Mouse (Mus musculus): Measurements from ENCODE around the gene Hmgn1. TPM values are rescaled to one million over a fixed set of nuclear protein-coding genes. Genes with fewer than 3 reads are reported as not detected.

The Hmgn1 gene
- total RNA-seq (2014; rRNA removed) (85.9 and 103 TPM in 2 replicates), polyA plus RNA-seq (2015; fragmentation: Nextera tagmentation; extraction: Ambion mirVana) (207 and 258 TPM in 2 replicates)

DNA sequence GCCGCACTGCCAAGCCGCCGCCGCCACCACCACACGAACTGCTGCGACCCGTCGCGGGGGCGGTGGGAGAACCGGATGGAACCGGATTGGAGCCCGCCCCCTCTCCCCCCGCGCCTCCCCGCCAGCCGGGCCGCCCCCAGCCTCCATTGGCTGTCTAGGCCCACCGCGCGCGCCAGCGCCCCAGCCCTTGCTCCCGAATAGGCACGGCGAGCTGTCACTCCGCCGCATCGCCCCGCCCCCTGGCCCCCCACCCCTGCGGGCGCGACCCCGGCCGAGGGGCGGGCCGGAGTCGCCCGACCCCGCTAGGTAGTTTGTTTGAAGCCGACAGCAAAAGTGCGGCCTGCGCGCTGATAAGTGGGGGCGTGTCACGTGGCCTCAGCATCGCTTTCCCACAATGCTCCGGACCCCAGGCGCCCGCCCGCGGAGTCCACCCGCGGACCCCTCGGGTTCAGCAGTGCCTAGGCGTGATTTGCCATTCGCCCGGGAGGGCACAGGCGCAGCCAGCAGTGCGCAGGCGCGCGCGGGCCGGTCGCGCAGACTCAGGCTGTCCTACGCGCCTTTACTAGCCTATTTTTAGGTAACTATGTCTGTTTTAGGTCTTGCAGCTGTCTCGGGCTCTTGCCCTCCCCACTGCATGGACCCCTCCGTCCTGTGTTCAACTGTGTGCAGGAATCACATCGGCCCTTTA lies at the start of gene Hmgn1:
Gene Hmgn1 (minus strand): TSS at position 73 of the 688 bp plus-strand sequence.
- TF ChIP-seq CTCF (IDR thresholded peaks at IDR 0.05; ENCODE audit: low read depth) = no peak
- Histone ChIP-seq H3K9me3 (ENCODE audit: low read length) (no peaks in the 10 kb centered on the region), H3K9ac (replicated peaks; ENCODE audit: low read length) (peak within 1 kb of the TSS; percentile 96), H3K36me3 (ENCODE audit: insufficient read depth, low read length) (peaks cover 27% of the 10 kb centered on the region), H3K27ac (peak within 1 kb of the TSS; percentile 98), H3K4me2 (ENCODE audit: low read depth, low read length) (peak within 1 kb of the TSS; percentile 86), H3K4me3 (ENCODE audit: low read length) (peak within 1 kb of the TSS; percentile 75), H3K27me3 (ENCODE audit: insufficient read depth, low read length) (no peaks in the 10 kb centered on the region), H3K4me1 (ENCODE audit: insufficient read depth, low read length) (peaks cover 14% of the 10 kb centered on the region)
- WGBS = under 1% methylated on average over 60 of the region's 72 CpGs
- DNase-seq (ENCODE audit: low spot score) (peak; percentile 98), ATAC-seq (peak; percentile 98)

- TF ChIP-seq CTCF (IDR thresholded peaks at IDR 0.05; ENCODE audit: low read depth) = no peak
- 47% methylated on average over 2 of the region's 2 CpGs for WGBS
- Histone ChIP-seq H3K27ac (no peak overlapping the region), H3K4me3 (ENCODE audit: low read length) (no peak overlapping the region), H3K36me3 (ENCODE audit: insufficient read depth, low read length) (no peaks in the 10 kb centered on the region), H3K4me1 (ENCODE audit: insufficient read depth, low read length) (no peaks in the 10 kb centered on the region), H3K9me3 (ENCODE audit: low read length) (no peaks in the 10 kb centered on the region), H3K4me2 (ENCODE audit: low read depth, low read length) (no peak overlapping the region), H3K9ac (replicated peaks; ENCODE audit: low read length) (no peak overlapping the region), H3K27me3 (ENCODE audit: insufficient read depth, low read length) (no peaks in the 10 kb centered on the region)
- ATAC-seq (peak; percentile 49; the same call in 1 of the 2 replicates), DNase-seq (ENCODE audit: low spot score) (no peak)
Measured at GRCm38 (mm10) chr16:96175399-96175798, 47.9 kb upstream of the Hmgn1 start.

GRCm38 (mm10) chr16:96173648-96174047 lies 46.1 kb upstream of the Hmgn1 start:
- no peak for TF ChIP-seq CTCF (IDR thresholded peaks at IDR 0.05; ENCODE audit: low read depth)
- H3K27ac ChIP-seq = no peak overlapping the region
- H3K9ac ChIP-seq (replicated peaks; ENCODE audit: low read length) = no peak overlapping the region
- no peak overlapping the region for H3K4me3 ChIP-seq (ENCODE audit: low read length)
- WGBS = 73% methylated on average over 8 of the region's 8 CpGs
- no peaks in the 10 kb centered on the region for H3K27me3 ChIP-seq (ENCODE audit: insufficient read depth, low read length)
- no peaks in the 10 kb centered on the region for H3K36me3 ChIP-seq (ENCODE audit: insufficient read depth, low read length)
- no peak overlapping the region for H3K4me2 ChIP-seq (ENCODE audit: low read depth, low read length)
- ATAC-seq (no peak), DNase-seq (ENCODE audit: low spot score) (no peak)
- no peaks in the 10 kb centered on the region for H3K4me1 ChIP-seq (ENCODE audit: insufficient read depth, low read length)
- H3K9me3 ChIP-seq (ENCODE audit: low read length) = no peaks in the 10 kb centered on the region

DNA sequence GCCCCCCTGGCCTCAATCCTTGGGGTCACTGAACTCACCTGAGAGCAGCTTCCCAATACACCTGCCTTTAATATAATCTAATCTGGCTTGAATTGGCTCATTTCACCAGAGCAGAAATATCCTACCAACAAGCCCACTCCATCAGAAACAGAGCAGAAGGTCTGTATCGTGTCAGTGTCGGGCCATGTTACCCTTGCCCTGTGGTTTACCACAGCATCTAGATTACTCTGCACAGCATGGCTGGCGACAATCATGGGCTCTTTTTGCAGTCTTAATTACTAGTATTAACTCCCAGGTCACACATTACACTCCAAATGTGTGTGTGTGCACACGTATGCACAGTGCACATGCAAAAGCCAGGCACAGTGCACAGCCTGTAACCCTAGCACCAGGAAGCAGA lies 41.3 kb upstream of the Hmgn1 start:
- no peak for TF ChIP-seq CTCF (IDR thresholded peaks at IDR 0.05; ENCODE audit: low read depth)
- H3K36me3 ChIP-seq (ENCODE audit: insufficient read depth, low read length) = no peaks in the 10 kb centered on the region
- no peak overlapping the region for H3K4me3 ChIP-seq (ENCODE audit: low read length)
- WGBS = 88% methylated on average over 4 of the region's 4 CpGs
- ATAC-seq (no peak), DNase-seq (ENCODE audit: low spot score) (no peak)
- no peak overlapping the region for H3K4me2 ChIP-seq (ENCODE audit: low read depth, low read length)
- no peaks in the 10 kb centered on the region for H3K9me3 ChIP-seq (ENCODE audit: low read length)
- no peaks in the 10 kb centered on the region for H3K4me1 ChIP-seq (ENCODE audit: insufficient read depth, low read length)
- no peaks in the 10 kb centered on the region for H3K27me3 ChIP-seq (ENCODE audit: insufficient read depth, low read length)
- H3K27ac ChIP-seq = no peak overlapping the region
- H3K9ac ChIP-seq (replicated peaks; ENCODE audit: low read length) = no peak overlapping the region

- no peak for ATAC-seq
- no peak overlapping the region for H3K4me3 ChIP-seq (ENCODE audit: low read length)
Measured at GRCm38 (mm10) chr16:96165723-96166264, 38.3 kb upstream of the Hmgn1 start.

DNA sequence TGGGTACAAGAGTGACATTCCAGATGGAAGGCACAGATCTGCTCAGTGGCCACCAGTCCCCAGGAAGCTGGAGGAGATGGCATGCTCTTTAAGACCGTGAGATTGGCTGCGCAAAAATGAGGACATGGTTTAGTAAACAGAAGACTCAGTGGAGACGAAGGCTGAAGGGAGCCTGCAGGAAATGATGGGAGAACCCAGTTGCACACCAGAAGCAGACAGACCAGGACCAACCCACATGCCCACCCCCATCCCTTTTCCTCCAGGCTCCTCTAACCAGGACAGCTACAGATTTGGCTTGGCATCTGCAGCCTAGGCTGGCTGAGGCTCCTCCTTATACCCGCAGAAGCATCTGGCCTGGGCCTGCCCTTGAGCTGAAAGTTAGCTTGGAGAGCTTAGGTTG lies 33.8 kb upstream of the Hmgn1 start:
- no peak for TF ChIP-seq CTCF (IDR thresholded peaks at IDR 0.05; ENCODE audit: low read depth)
- no peaks in the 10 kb centered on the region; the same call in 1 of the 2 replicates for H3K36me3 ChIP-seq (ENCODE audit: insufficient read depth, low read length)
- H3K4me1 ChIP-seq (ENCODE audit: insufficient read depth, low read length) = no peaks in the 10 kb centered on the region
- no peaks in the 10 kb centered on the region for H3K9me3 ChIP-seq (ENCODE audit: low read length)
- H3K4me2 ChIP-seq (ENCODE audit: low read depth, low read length) = no peak overlapping the region
- WGBS = 73% methylated on average over 4 of the region's 4 CpGs
- DNase-seq (ENCODE audit: low spot score) (no peak), ATAC-seq (no peak)
- no peak overlapping the region for H3K9ac ChIP-seq (replicated peaks; ENCODE audit: low read length)
- H3K4me3 ChIP-seq (ENCODE audit: low read length) = no peak overlapping the region
- H3K27me3 ChIP-seq (ENCODE audit: insufficient read depth, low read length) = no peaks in the 10 kb centered on the region
- 0 out of 2 replicates have a peak overlapping the region, but pooled peaks have one; percentile 5 for H3K27ac ChIP-seq

More at GRCm38 (mm10) chr16:96165723-96166264, 38.3 kb upstream of the Hmgn1 start:
- no peak overlapping the region for H3K9ac ChIP-seq (replicated peaks; ENCODE audit: low read length)
- H3K4me2 ChIP-seq (ENCODE audit: low read depth, low read length) = no peak overlapping the region
- peak; percentile 62 for DNase-seq (ENCODE audit: low spot score)
- TF ChIP-seq CTCF (IDR thresholded peaks at IDR 0.05; ENCODE audit: low read depth) = no peak
- H3K4me1 ChIP-seq (ENCODE audit: insufficient read depth, low read length) = no peaks in the 10 kb centered on the region
- no peaks in the 10 kb centered on the region for H3K36me3 ChIP-seq (ENCODE audit: insufficient read depth, low read length)
- H3K9me3 ChIP-seq (ENCODE audit: low read length) = no peaks in the 10 kb centered on the region
- WGBS = 70% methylated on average over 4 of the region's 4 CpGs
- no peak overlapping the region for H3K27ac ChIP-seq
- no peaks in the 10 kb centered on the region for H3K27me3 ChIP-seq (ENCODE audit: insufficient read depth, low read length)

DNA sequence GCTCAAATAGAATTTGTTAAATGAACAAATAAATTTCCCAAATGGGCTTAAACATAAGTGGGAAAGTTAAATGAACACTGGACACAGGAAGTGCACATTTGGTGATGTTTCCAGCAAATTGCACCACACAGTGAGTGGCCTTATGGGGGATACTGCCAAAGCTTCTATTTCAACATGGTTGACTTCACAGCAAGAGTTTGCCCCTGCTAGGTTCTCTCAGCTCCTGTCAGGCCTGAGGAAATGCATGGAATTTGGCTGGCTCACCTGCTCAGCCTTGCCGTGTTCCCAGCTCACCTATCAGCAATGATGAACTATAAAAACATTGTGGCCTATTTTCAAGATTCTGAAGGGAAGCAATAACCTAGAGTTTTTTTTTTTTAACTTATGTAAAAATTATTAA lies 33.4 kb upstream of the Hmgn1 start:
- Histone ChIP-seq H3K9ac (replicated peaks; ENCODE audit: low read length) (no peak overlapping the region), H3K4me3 (ENCODE audit: low read length) (no peak overlapping the region), H3K9me3 (ENCODE audit: low read length) (no peaks in the 10 kb centered on the region), H3K27ac (no peak overlapping the region), H3K4me1 (ENCODE audit: insufficient read depth, low read length) (no peaks in the 10 kb centered on the region), H3K36me3 (ENCODE audit: insufficient read depth, low read length) (no peaks in the 10 kb centered on the region; the same call in 1 of the 2 replicates), H3K27me3 (ENCODE audit: insufficient read depth, low read length) (no peaks in the 10 kb centered on the region), H3K4me2 (ENCODE audit: low read depth, low read length) (no peak overlapping the region)
- TF ChIP-seq CTCF (IDR thresholded peaks at IDR 0.05; ENCODE audit: low read depth) = no peak
- DNase-seq (ENCODE audit: low spot score) (no peak), ATAC-seq (no peak)
- WGBS = 58% methylated on average over 1 of the region's 1 CpGs
